Mouse (Mus musculus) gastrocnemius, adult 2 months (tissue): Measurements from ENCODE around the gene Tnpo1. TPM values are rescaled to one million over a fixed set of nuclear protein-coding genes. Genes with fewer than 3 reads are reported as not detected.

Experiments
- DNase-seq: peaks from one replicate; pipeline ENCODE4 v3.0.0; 2022
- H3K27ac ChIP-seq: fragments of 200-600 bp; 2 replicates; pipeline ENCODE4 v1.8.1; 2022; ENCODE audit warnings: mild to moderate bottlenecking
- H3K4me3 ChIP-seq: fragments of 200-600 bp; 2 replicates; pipeline ENCODE4 v1.8.1; 2022; ENCODE audit warnings: mild to moderate bottlenecking, moderate library complexity
- CTCF ChIP-seq: fragments of 200-600 bp; IDR thresholded peaks from 2 replicates; pipeline ENCODE4 v1.8.1; 2022; ENCODE audit warnings: antibody characterized with exemption, mild to moderate bottlenecking, moderate library complexity
- intact Hi-C: fragments of 180-260 bp; cut with DNase I; formaldehyde crosslinking; loops from one replicate; pipeline ENCODE4 v1.15.1; 2025
- total RNA-seq, 2 experiments: library from RNA; stranded (reverse); gene quantifications; 2 replicates each; pipeline ENCODE4 v1.2.3; 2021

The Tnpo1 gene
- total RNA-seq, 2 experiments from 2014 or later: 32.2 to 39.3 TPM

DNA sequence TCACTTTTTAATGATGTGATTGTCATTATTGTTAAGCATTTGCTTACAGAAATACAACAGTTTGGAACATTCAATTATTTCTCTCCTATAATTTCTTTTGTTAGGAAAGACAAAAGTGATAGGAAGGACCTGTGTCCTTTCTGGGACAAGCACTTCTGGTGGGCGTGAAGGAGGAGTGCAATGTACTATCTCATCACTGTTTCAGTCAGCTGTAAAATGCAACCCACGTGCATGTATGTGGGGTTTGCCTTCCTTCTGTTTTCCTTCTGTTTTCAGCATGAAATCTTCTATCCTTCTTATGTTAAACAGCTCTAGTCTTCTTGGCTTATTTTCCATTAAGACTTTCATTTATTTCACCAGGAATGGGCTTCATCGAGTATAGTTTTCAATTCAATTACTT is 5.9 kb downstream of the Tnpo1 start:
- TF ChIP-seq CTCF: no peak
- Histone ChIP-seq H3K4me3 (no peak overlapping the region), H3K27ac (no peak overlapping the region)
- no peak for DNase-seq
- intact Hi-C loops: loop anchor here (10.0 kb wide), 1 partner anchor 175 kb away; no protein-coding TSS in a partner anchor

DNA sequence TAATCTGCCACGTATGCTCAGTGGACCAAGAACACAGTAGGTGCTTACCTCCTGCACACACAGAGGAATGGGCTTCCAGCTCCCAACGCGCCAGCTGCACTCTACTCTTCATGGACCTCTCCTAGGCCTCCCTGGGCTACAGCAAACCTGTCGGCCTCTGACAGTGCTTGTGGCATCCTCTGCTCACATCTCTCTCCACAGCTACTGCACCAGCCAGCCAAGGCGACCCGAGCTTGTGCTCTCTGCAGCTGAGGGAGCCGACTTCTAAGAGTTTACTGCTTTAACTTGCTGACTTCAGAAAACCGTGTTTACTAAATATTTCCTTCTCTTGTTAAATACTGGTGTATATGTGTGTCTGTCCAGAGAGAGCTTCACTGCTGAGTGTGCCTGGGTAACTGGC is 6.5 kb downstream of the Tnpo1 start:
- no peak overlapping the region for H3K4me3 ChIP-seq
- intact Hi-C loops: loop anchor here (10.0 kb wide), 1 partner anchor 175 kb away; no protein-coding TSS in a partner anchor

DNA sequence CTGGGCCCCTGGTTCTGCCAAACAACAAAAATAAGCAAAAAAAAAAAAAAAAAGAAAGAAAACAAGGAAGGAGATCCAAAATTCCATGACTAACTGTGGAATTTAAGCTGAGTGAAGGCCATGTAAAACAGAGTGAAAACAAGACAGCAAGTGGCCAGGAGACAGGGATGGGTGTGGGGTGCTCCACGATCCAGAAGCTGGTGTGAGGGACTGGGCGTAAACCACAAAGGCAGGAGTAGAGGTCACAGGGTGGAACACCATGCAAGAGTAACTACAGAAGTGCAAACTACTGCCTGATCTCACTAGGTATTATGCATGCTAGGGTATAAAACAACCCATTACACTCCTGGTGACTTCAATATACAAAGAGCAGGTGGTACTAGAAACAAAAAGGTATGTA is 8.3 kb downstream of the Tnpo1 start:
- H3K4me3 ChIP-seq: no peak overlapping the region
- peak; percentile 66 for DNase-seq
- peak overlapping the region; percentile 69 for H3K27ac ChIP-seq
- intact Hi-C loops: no loop called here
- no peak for TF ChIP-seq CTCF

More for the DNA sequence above, 6.5 kb downstream of the Tnpo1 start:
- DNase-seq: no peak
- no peak for TF ChIP-seq CTCF
- peak overlapping the region; percentile 58; the same call in 1 of the 2 replicates for H3K27ac ChIP-seq

DNA sequence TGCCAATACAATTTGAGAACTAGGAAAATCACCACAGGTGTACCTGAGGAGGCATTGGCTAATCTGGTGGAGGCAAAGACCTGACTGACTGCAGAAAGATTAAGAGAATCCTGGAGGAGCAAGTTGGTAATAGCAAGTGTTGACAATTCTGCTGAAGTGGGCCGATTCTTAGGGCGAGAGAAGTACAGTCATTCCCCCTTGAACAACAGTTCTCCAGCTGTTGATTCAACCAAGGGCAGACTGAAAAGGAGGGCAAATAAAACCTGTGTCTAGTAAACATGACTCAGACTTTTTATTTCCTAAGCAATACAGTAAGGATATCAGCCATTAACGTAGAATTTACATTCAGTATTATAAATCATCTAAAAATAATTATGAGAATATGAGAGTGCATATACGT is 10.6 kb downstream of the Tnpo1 start:
- Histone ChIP-seq H3K27ac (peak overlapping the region; percentile 70), H3K4me3 (no peak overlapping the region)
- no peak for TF ChIP-seq CTCF
- intact Hi-C loops: no loop called here
- DNase-seq: no peak

DNA sequence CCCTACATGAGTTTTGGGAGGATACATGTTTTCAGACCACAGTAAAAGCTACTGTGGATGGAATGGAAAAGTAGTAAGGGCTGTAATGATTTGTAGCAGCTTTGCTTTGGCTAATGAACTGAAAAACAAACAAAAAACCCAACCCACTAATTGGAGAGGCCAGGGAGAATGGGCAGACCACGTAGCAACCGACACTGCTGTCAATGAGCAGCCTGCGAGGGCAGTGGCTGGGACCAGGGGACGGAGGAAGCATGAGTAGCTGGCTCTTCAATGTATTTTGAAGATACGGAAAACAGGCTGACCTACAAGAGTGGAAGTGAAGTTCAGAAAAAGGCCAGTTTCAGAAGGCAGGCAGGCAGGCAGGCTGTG is 11.4 kb downstream of the Tnpo1 start:
- intact Hi-C loops: no loop called here
- no peak for DNase-seq
- TF ChIP-seq CTCF: no peak
- H3K4me3 ChIP-seq: no peak overlapping the region
- peak overlapping the region; percentile 70 for H3K27ac ChIP-seq

DNA sequence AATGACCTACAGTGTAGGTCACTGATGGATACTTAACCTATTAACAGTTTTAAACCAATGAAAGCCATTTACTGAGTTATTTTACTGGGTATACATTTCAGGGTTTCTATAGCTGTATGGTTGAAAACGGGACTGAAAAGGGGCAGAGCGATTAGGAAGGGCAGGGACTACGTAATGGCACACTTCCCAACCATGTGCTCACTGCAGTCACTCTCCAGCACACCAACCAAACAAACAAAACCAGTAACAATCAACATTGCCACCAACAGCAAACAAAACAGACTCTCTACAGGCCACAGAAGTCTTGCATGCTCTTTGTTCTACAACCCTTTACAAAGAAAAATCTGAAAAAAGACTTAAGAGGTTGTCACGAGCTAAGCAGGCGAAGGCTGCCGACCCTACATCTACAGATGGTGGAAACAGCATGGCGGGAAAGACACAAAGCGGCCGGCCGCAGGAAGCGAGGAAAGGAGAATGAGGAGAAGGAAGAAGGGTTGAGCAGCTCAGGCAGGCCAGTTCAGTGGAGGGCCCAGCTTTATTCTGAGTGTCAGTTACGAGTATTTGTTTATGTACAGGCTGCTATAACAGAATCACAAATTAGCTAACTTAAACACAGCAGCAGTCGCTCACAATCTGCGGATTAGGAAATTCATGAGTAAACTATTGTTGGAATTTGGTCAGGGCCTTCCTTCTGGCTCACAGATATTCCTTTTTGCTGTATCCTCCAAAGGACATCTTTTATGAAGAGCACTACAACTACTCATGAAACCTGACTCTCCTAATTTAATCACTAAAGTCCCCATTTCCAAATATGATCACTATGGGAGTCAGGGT is 12.0 kb downstream of the Tnpo1 start:
- Histone ChIP-seq H3K4me3 (no peak overlapping the region), H3K27ac (peak overlapping the region; percentile 70)
- DNase-seq: no peak
- intact Hi-C loops: no loop called here
- no peak for TF ChIP-seq CTCF

DNA sequence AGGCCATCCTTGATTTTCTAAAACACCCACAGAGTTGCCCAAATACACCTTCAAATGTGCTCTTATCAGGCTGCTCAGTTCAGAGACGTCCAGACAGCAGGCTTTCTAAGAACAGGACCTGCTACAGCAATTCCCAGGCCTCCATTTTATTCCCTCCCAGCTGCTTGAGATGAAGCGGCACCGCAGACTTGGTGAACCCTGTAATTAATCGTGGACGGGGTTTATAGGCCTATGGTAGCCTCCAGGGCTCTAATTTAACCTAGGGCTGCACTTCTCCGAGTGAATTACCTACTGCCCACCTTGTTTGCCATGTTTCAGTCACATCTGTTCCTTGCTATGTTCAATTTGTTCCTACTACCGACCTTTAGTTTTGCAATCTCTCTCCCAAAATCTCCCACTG is 13.0 kb downstream of the Tnpo1 start:
- no peak for TF ChIP-seq CTCF
- no peak for DNase-seq
- intact Hi-C loops: no loop called here
- no peak overlapping the region for H3K4me3 ChIP-seq
- peak overlapping the region; percentile 64 for H3K27ac ChIP-seq

DNA sequence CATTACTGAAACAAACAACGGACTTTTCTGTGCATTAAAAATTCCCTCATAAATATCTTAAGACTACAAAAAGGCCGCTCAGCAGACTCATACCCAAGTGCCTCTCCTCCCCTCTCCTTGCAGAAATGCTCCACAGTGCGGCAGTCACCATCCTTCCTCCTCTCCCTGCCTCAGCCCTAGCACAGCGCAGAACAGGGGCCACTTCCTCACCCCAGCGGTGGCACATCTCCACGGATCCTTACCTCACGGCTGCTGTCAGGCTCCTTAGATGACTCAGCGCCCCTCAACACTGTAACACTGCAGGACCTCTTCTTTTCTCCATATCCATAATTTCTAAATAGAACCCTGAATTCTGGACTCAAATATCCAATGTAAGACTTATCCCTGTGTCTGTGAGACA is 13.6 kb downstream of the Tnpo1 start:
- no peak for DNase-seq
- intact Hi-C loops: no loop called here
- peak overlapping the region; percentile 64 for H3K27ac ChIP-seq
- TF ChIP-seq CTCF: no peak
- no peak overlapping the region for H3K4me3 ChIP-seq

DNA sequence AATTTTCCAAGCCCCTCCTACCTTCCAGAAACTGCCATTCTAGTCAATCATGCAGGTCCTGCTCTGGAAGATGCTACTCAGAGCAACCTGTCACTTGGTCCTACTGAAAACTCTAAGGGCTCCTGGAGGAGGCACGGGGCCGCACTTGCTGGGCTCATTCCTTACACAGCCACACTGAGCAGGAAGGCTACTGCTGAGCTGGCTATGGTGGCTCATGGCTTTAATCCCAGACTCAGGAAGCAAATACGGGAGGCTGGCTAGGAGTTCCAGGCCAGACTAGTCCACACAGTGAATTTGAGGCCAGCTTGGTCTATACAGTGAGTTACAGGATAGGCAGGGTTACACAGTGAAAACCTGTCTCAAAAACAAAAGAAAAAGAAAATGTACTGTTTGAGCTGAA is 15.4 kb downstream of the Tnpo1 start:
- DNase-seq: peak; percentile 38
- Histone ChIP-seq H3K27ac (peak overlapping the region; percentile 55), H3K4me3 (no peak overlapping the region)
- TF ChIP-seq CTCF: no peak
- intact Hi-C loops: no loop called here

DNA sequence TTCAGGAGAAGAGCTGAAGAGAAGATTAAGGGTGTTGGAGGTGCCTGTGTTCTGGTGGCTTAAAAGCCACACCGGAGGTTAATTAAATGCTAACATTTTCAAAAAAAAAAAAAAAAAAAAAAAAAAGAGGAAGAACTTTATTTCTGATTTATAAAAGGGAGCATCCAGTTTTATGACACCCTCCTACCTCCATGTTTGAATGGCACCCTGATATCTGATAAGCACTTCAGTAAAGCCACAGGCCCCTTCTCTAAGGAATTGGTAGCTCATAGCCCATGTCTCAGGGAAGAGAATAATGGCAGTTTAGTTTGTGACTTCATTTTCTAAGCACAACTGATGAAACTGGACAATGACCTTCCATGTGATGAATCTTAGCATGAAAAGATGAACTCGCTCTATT is 21.6 kb downstream of the Tnpo1 start:
- no peak for DNase-seq
- Histone ChIP-seq H3K27ac (peak overlapping the region; percentile 66), H3K4me3 (no peak overlapping the region)
- TF ChIP-seq CTCF: no peak
- intact Hi-C loops: no loop called here

DNA sequence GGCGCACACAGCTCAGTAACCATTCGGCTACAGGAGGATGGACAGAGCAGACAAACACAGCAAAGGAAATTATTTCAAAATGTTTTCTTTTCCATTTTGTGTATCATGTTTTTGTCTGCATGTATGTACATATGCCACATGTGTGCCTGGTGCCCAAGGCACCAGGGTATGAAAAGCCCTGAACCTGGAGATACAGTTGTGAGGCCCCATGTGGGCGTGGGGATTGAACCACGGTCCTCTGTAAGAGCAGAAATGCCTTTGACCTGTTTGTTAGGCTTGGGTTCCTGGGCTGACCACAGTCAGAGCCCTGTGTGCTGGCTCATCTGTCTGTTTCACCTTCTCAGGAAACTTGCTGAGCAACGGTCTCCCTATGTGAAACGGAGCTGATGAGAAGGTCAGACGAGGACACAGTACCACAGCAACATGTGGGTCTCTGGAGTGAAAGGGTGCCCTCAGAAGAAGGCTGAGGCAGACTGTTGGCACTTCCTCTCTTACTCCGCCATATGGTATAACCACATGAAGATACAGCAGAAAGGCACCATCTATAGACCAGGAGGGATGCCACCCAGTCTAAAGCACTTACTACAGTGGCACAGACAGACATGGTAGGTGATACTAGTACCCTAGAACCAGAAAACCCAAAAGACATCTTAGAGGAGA is 23.7 kb downstream of the Tnpo1 start:
- Histone ChIP-seq H3K27ac (peak overlapping the region; percentile 66), H3K4me3 (no peak overlapping the region)
- intact Hi-C loops: no loop called here
- DNase-seq: no peak
- TF ChIP-seq CTCF: no peak

DNA sequence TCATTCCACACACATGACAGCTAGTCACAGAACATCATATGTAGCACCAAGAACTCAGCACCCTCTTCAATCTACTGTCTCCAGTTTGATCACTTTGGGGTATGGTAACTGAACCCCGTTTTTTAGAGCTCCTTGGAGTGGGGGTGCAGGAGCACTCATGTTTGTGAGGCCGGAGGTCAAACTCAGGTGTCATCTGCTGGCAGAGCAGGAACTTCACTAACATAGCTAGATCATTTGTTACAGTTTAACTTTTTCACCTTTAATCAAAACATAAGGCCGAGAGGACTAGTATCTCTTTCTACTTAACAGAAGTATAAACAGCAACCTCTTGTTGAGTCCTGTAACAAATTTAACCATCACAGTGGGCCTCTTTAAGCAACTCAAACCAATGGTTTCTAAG is 26.6 kb downstream of the Tnpo1 start:
- DNase-seq: no peak
- H3K27ac ChIP-seq: no peak overlapping the region
- H3K4me3 ChIP-seq: no peak overlapping the region
- intact Hi-C loops: no loop called here
- TF ChIP-seq CTCF: no peak

DNA sequence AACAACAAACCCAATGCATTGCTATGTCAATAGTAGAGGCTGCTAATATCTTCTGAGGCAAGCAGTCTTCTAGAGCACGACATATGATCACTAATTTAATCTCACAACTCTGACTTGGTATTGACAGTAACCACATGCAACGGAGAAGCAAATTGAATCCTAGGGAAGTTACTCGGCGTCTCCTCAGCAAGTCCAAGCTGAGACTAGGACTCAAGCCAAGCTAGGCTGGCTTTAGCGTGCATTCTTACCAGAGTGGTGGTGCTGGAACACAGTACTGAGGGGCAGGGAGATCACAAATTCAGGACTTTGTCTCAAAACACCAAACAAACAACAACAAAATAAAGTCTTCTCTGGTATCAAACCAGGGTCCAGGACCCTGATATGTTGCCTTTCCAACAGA is 28.6 kb downstream of the Tnpo1 start:
- H3K4me3 ChIP-seq: peak overlapping the region; percentile 27
- no peak for TF ChIP-seq CTCF
- intact Hi-C loops: no loop called here
- peak; percentile 73 for DNase-seq
- H3K27ac ChIP-seq: peak overlapping the region; percentile 71
